Mouse (Mus musculus): ENCODE measurements around the gene Daam1. TPM values are rescaled to one million over a fixed set of nuclear protein-coding genes. Genes with fewer than 3 reads are reported as not detected.

Gene Daam1
- polyA plus RNA-seq, 1 experiment from 2014 or later: 55.2 TPM

GRCm38 (mm10) chr12:71904310-71904709, 73.4 kb downstream of the Daam1 start:
- Histone ChIP-seq H3K4me1 (ENCODE audit: control insufficient read depth, insufficient read depth, low read length) (peaks cover 13% of the 10 kb centered on the region; the same call in 1 of the 2 replicates), H3K27ac (ENCODE audit: low read depth, low read length) (no peak overlapping the region), H3K4me2 (ENCODE audit: low read depth, low read length) (no peak overlapping the region), H3K9ac (replicated peaks; ENCODE audit: low read depth, low read length) (no peak overlapping the region), H3K36me3 (ENCODE audit: control insufficient read depth, insufficient read depth, low read length) (no peaks in the 10 kb centered on the region), H3K4me3 (ENCODE audit: low read depth, low read length) (no peak overlapping the region), H3K9me3 (ENCODE audit: control insufficient read depth, low read length) (no peaks in the 10 kb centered on the region), H3K27me3 (ENCODE audit: control insufficient read depth, insufficient read depth, low read length) (no peaks in the 10 kb centered on the region)
- WGBS: 81% methylated on average over 4 of the region's 4 CpGs
- no peak for ATAC-seq (ENCODE audit: low read depth)

DNA sequence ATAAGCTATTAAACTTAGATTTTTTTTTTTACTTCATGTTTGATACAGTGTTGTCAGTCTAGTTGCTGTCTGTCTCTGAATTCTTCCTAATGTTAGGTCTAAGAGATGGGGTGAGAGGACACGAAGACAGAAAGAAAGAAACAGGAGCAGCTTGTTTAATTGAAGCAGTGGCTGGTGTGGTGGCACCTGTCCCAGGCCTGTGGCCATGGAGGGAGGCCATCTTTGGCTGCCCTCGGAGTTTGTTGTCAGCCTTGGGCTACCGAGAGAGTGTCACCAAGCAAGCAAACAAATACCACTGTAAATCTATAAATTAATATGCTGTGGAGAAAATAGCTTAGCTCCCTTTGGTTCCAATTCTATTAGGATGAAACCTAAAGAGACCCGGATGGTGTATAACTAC, 74.0 kb downstream of the Daam1 start:
- Histone ChIP-seq H3K27ac (ENCODE audit: low read depth, low read length) (no peak overlapping the region), H3K4me1 (ENCODE audit: control insufficient read depth, insufficient read depth, low read length) (peaks cover 13% of the 10 kb centered on the region; the same call in 1 of the 2 replicates), H3K4me3 (ENCODE audit: low read depth, low read length) (no peak overlapping the region), H3K9me3 (ENCODE audit: control insufficient read depth, low read length) (no peaks in the 10 kb centered on the region), H3K9ac (replicated peaks; ENCODE audit: low read depth, low read length) (no peak overlapping the region), H3K36me3 (ENCODE audit: control insufficient read depth, insufficient read depth, low read length) (no peaks in the 10 kb centered on the region), H3K27me3 (ENCODE audit: control insufficient read depth, insufficient read depth, low read length) (no peaks in the 10 kb centered on the region), H3K4me2 (ENCODE audit: low read depth, low read length) (no peak overlapping the region)
- no peak for ATAC-seq (ENCODE audit: low read depth)
- 87% methylated on average over 4 of the region's 4 CpGs for WGBS

GRCm38 (mm10) chr12:71905640-71906320, 74.9 kb downstream of the Daam1 start:
- Histone ChIP-seq H3K4me2 (ENCODE audit: low read depth, low read length) (no peak overlapping the region), H3K9me3 (ENCODE audit: control insufficient read depth, low read length) (no peaks in the 10 kb centered on the region), H3K36me3 (ENCODE audit: control insufficient read depth, insufficient read depth, low read length) (no peaks in the 10 kb centered on the region), H3K27ac (ENCODE audit: low read depth, low read length) (no peak overlapping the region), H3K4me3 (ENCODE audit: low read depth, low read length) (no peak overlapping the region), H3K9ac (replicated peaks; ENCODE audit: low read depth, low read length) (no peak overlapping the region), H3K27me3 (ENCODE audit: control insufficient read depth, insufficient read depth, low read length) (no peaks in the 10 kb centered on the region), H3K4me1 (ENCODE audit: control insufficient read depth, insufficient read depth, low read length) (peaks cover 13% of the 10 kb centered on the region; the same call in 1 of the 2 replicates)
- WGBS: 91% methylated on average over 13 of the region's 13 CpGs
- ATAC-seq (ENCODE audit: low read depth): no peak

DNA sequence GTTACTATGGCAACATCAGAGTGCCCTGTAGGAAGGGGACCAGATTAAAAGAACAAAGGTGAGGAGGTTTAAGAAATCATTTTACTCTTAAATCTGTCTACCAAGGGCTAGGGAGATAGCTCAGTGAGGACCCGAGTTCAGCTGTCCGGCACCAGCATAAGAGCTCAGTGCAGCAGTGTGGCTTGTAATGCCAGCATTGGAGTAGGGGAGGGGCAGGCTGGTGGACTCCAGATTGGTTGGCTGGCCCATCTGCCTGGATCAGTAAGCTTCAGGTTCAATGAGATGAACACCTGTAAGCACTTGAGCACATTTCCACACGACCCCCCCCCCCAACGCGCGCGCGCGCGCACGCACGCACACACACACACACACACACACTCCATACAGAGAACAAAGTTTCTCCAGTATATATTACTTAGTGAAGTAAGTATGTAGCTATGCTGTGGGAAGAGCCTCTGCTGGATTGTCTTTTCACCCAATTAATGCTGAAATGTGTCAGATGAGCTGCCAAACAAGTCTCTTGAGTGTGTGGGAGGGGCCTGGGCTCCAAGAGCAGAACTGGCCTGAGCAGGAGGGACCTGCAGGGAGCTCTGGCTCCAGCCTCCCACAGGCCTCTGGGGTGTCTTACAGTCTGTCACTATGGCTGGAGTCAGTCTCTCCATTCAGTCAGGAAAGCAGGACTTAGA, 75.8 kb downstream of the Daam1 start:
- no peaks in the 10 kb centered on the region for H3K36me3 ChIP-seq (ENCODE audit: control insufficient read depth, insufficient read depth, low read length)
- no peaks in the 10 kb centered on the region for H3K9me3 ChIP-seq (ENCODE audit: control insufficient read depth, low read length)
- ATAC-seq (ENCODE audit: low read depth): peak; percentile 69; the same call in 1 of the 2 replicates
- H3K27me3 ChIP-seq (ENCODE audit: control insufficient read depth, insufficient read depth, low read length): no peaks in the 10 kb centered on the region
- no peak overlapping the region for H3K27ac ChIP-seq (ENCODE audit: low read depth, low read length)
- no peak overlapping the region for H3K4me2 ChIP-seq (ENCODE audit: low read depth, low read length)
- 94% methylated on average over 12 of the region's 12 CpGs for WGBS
- no peak overlapping the region for H3K9ac ChIP-seq (replicated peaks; ENCODE audit: low read depth, low read length)
- no peak overlapping the region for H3K4me3 ChIP-seq (ENCODE audit: low read depth, low read length)
- H3K4me1 ChIP-seq (ENCODE audit: control insufficient read depth, insufficient read depth, low read length): peaks cover 13% of the 10 kb centered on the region; the same call in 1 of the 2 replicates

DNA sequence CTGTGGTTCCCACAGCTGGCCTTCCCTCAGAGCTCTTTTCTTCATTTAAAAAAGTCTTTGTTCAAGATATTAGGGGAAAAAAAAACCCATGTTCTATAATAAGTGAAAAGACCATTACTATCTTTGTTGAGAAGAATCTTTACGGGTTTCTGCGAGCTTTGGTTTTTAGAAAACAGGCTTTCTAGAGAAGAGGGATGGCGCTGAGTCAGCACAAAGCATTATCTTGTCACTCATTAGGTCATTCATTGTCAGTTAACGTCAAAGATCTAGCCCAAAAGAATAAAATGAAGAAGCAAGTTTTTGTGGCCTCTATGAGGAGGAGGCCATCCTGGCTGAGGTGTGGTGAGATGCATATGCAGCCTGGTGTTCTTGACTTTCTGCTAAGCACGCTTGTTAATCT, 78.1 kb downstream of the Daam1 start:
- no peak overlapping the region for H3K4me3 ChIP-seq (ENCODE audit: low read depth, low read length)
- H3K9ac ChIP-seq (replicated peaks; ENCODE audit: low read depth, low read length): no peak overlapping the region
- no peak overlapping the region for H3K27ac ChIP-seq (ENCODE audit: low read depth, low read length)
- no peaks in the 10 kb centered on the region for H3K36me3 ChIP-seq (ENCODE audit: control insufficient read depth, insufficient read depth, low read length)
- H3K4me1 ChIP-seq (ENCODE audit: control insufficient read depth, insufficient read depth, low read length): peaks cover 23% of the 10 kb centered on the region; the same call in 1 of the 2 replicates
- no peaks in the 10 kb centered on the region for H3K27me3 ChIP-seq (ENCODE audit: control insufficient read depth, insufficient read depth, low read length)
- 88% methylated on average over 5 of the region's 5 CpGs for WGBS
- H3K4me2 ChIP-seq (ENCODE audit: low read depth, low read length): no peak overlapping the region
- H3K9me3 ChIP-seq (ENCODE audit: control insufficient read depth, low read length): no peaks in the 10 kb centered on the region
- no peak for ATAC-seq (ENCODE audit: low read depth)

DNA sequence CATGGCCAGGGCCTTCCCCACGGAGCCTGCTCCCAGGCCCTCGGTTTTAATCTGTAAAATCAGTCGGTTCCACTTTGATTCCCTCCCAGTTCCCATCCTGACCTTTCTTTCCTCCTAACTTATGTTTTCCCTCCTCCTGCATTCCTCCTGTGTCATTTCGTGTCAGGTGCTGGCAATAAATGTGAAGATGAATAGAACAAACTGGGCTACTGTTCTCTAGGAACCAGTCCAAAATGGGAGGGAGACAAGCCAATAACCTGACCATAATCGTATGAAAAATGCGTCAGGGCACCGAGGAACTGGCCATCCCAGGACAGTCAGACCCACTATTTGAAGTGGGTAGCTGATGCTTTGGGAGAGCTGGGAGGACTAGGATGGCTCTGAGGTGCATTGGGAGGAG, 79.4 kb downstream of the Daam1 start:
- no peak for ATAC-seq (ENCODE audit: low read depth)
- WGBS: 65% methylated on average over 7 of the region's 7 CpGs

GRCm38 (mm10) chr12:71912262-71912661, 81.4 kb downstream of the Daam1 start:
- ATAC-seq (ENCODE audit: low read depth): no peak

More for the DNA sequence above, 79.4 kb downstream of the Daam1 start:
- no peaks in the 10 kb centered on the region for H3K36me3 ChIP-seq (ENCODE audit: control insufficient read depth, insufficient read depth, low read length)
- H3K4me3 ChIP-seq (ENCODE audit: low read depth, low read length): no peak overlapping the region
- no peak overlapping the region for H3K4me2 ChIP-seq (ENCODE audit: low read depth, low read length)
- H3K4me1 ChIP-seq (ENCODE audit: control insufficient read depth, insufficient read depth, low read length): peaks cover 23% of the 10 kb centered on the region; the same call in 1 of the 2 replicates
- H3K27ac ChIP-seq (ENCODE audit: low read depth, low read length): no peak overlapping the region
- no peak overlapping the region for H3K9ac ChIP-seq (replicated peaks; ENCODE audit: low read depth, low read length)
- H3K27me3 ChIP-seq (ENCODE audit: control insufficient read depth, insufficient read depth, low read length): no peaks in the 10 kb centered on the region
- no peaks in the 10 kb centered on the region for H3K9me3 ChIP-seq (ENCODE audit: control insufficient read depth, low read length)

DNA sequence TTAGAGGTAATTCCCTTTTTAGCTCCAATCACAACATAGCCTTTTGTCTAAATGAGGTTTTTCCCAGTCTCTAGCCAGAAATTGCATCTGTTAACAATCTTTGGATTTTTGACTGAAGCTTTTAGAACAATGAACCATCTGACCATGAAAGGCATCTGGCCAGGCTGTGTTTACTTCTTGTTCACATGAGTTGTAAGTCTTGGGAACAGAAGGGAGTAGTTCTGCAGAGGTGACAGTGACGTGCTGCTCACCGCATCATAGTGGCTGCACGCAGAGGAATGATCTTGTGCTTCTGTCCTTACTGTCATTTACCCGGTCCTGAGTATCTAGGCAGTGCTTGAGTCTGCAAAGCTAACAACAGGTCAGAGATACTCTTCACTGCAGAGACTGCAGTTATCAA, 88.3 kb downstream of the Daam1 start:
- Histone ChIP-seq H3K27me3 (ENCODE audit: control insufficient read depth, insufficient read depth, low read length) (no peaks in the 10 kb centered on the region), H3K4me2 (ENCODE audit: low read depth, low read length) (no peak overlapping the region), H3K36me3 (ENCODE audit: control insufficient read depth, insufficient read depth, low read length) (peaks cover 6% of the 10 kb centered on the region; the same call in 1 of the 2 replicates), H3K4me1 (ENCODE audit: control insufficient read depth, insufficient read depth, low read length) (0 out of 2 replicates have a peak, but pooled peaks cover 3% of the 10 kb centered on the region), H3K9ac (replicated peaks; ENCODE audit: low read depth, low read length) (no peak overlapping the region), H3K27ac (ENCODE audit: low read depth, low read length) (no peak overlapping the region), H3K9me3 (ENCODE audit: control insufficient read depth, low read length) (no peaks in the 10 kb centered on the region), H3K4me3 (ENCODE audit: low read depth, low read length) (no peak overlapping the region)
- no peak for ATAC-seq (ENCODE audit: low read depth)
- 73% methylated on average over 4 of the region's 4 CpGs for WGBS

More at GRCm38 (mm10) chr12:71912262-71912661, 81.4 kb downstream of the Daam1 start:
- no peak overlapping the region for H3K27ac ChIP-seq (ENCODE audit: low read depth, low read length)
- WGBS: 95% methylated on average over 1 of the region's 1 CpGs
- no peak overlapping the region for H3K9ac ChIP-seq (replicated peaks; ENCODE audit: low read depth, low read length)
- H3K9me3 ChIP-seq (ENCODE audit: control insufficient read depth, low read length): no peaks in the 10 kb centered on the region
- H3K4me2 ChIP-seq (ENCODE audit: low read depth, low read length): no peak overlapping the region
- peaks cover 4% of the 10 kb centered on the region; the same call in 1 of the 2 replicates for H3K36me3 ChIP-seq (ENCODE audit: control insufficient read depth, insufficient read depth, low read length)
- peaks cover 11% of the 10 kb centered on the region; the same call in 1 of the 2 replicates for H3K4me1 ChIP-seq (ENCODE audit: control insufficient read depth, insufficient read depth, low read length)
- no peak overlapping the region for H3K4me3 ChIP-seq (ENCODE audit: low read depth, low read length)
- no peaks in the 10 kb centered on the region for H3K27me3 ChIP-seq (ENCODE audit: control insufficient read depth, insufficient read depth, low read length)

GRCm38 (mm10) chr12:71919962-71920361, 89.1 kb downstream of the Daam1 start:
- no peak overlapping the region for H3K9ac ChIP-seq (replicated peaks; ENCODE audit: low read depth, low read length)
- no peaks in the 10 kb centered on the region for H3K27me3 ChIP-seq (ENCODE audit: control insufficient read depth, insufficient read depth, low read length)
- 0 out of 2 replicates have a peak, but pooled peaks cover 3% of the 10 kb centered on the region for H3K4me1 ChIP-seq (ENCODE audit: control insufficient read depth, insufficient read depth, low read length)
- no peak overlapping the region for H3K4me3 ChIP-seq (ENCODE audit: low read depth, low read length)
- no peak for ATAC-seq (ENCODE audit: low read depth)
- no peak overlapping the region for H3K27ac ChIP-seq (ENCODE audit: low read depth, low read length)
- H3K36me3 ChIP-seq (ENCODE audit: control insufficient read depth, insufficient read depth, low read length): peaks cover 6% of the 10 kb centered on the region; the same call in 1 of the 2 replicates
- H3K4me2 ChIP-seq (ENCODE audit: low read depth, low read length): no peak overlapping the region
- no peaks in the 10 kb centered on the region for H3K9me3 ChIP-seq (ENCODE audit: control insufficient read depth, low read length)
- WGBS: 51% methylated on average over 3 of the region's 3 CpGs
